24 mouse cellular contexts compared by ENCODE assay signal in the genomic region with DNA sequence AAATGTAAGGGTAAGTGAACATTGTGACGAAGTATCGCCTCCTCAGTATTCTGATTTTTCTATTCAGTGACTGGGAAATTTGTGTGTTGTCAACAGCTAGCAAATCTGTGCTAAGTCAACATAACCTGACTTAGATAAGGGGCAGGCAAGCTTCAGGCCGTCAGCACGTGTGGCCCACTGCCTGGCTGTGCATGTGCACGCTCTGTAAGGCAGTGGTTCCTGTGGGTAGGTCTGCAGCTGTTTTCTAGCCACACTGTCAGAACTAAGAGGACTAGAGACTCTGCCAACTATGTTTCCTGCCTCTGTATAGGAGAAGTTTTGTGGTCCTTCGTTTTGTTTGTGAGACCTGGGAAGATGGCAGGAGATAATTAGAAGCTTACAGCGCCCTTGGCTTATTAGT. TPM values are rescaled to one million over a fixed set of nuclear protein-coding genes. Genes with fewer than 3 reads are reported as not detected.
DNase-seq lines count a peak whose midpoint lies in the region; ATAC-seq and TF ChIP-seq lines count a peak whose summit lies in the region.
"Had no signal": no experiment of that assay in that cellular context is flagged by ENCODE, and none has a peak within 500 bp of the region (broad histone marks: within the 10 kb centered on the region; RNA-seq: fewer than 3 reads in every experiment).

No protein-coding gene starts in this region.

- no peak for TF ChIP-seq CTCF in stomach, postnatal 0 days (IDR thresholded peaks at IDR 0.05; ENCODE audit: low read depth)

- H3K27ac ChIP-seq in heart, embryonic 16.5 days (ENCODE audit: low read length) = no peak overlapping the region
- no peak overlapping the region for H3K27ac ChIP-seq in intestine, embryonic 16.5 days (ENCODE audit: low read length)
- H3K27ac ChIP-seq in stomach, postnatal 0 days (replicated peaks) = no peak overlapping the region
- H3K27ac ChIP-seq in forebrain, embryonic 11.5 days (ENCODE audit: low read depth, low read length) = no peak overlapping the region
- H3K27ac ChIP-seq: hindbrain, embryonic 15.5 days; layer of hippocampus, adult 2 months; limb, embryonic 15.5 days; neural tube, embryonic 15.5 days had no signal

- ATAC-seq in heart, embryonic 16.5 days (replicated peaks; ENCODE audit: extremely low read depth, insufficient read depth, low FRiP score) = peak; percentile 67
- ATAC-seq in intestine, embryonic 16.5 days = peak; percentile 57
- peak; percentile 71; the same call in 1 of the 2 replicates for ATAC-seq in stomach, postnatal 0 days (ENCODE audit: low FRiP score, low TSS enrichment)
- ATAC-seq in forebrain, embryonic 11.5 days (replicated peaks; ENCODE audit: low FRiP score) = no peak
- ATAC-seq: activated CD4-positive, CD25-positive, alpha-beta regulatory T cell, adult 4 months; CD4-positive, CD25-positive, alpha-beta regulatory T cell, adult 4 months; forebrain, embryonic 16.5 days; Patski had no signal

- H3K36me3 ChIP-seq in heart, embryonic 16.5 days (ENCODE audit: control insufficient read depth, insufficient read depth) = no peaks in the 10 kb centered on the region
- H3K36me3 ChIP-seq in intestine, embryonic 16.5 days (ENCODE audit: control insufficient read depth, insufficient read depth, low read length) = no peaks in the 10 kb centered on the region
- H3K36me3 ChIP-seq in stomach, postnatal 0 days (ENCODE audit: control insufficient read depth, insufficient read depth, low read length) = no peaks in the 10 kb centered on the region
- no peaks in the 10 kb centered on the region for H3K36me3 ChIP-seq in forebrain, embryonic 11.5 days (ENCODE audit: control insufficient read depth, insufficient read depth, low read length)
- H3K36me3 ChIP-seq: hindbrain, embryonic 15.5 days; limb, embryonic 15.5 days; neural tube, embryonic 15.5 days had no signal

- no peaks in the 10 kb centered on the region for H3K27me3 ChIP-seq in heart, embryonic 16.5 days (ENCODE audit: control insufficient read depth, insufficient read depth, low read length)
- H3K27me3 ChIP-seq in intestine, embryonic 16.5 days (replicated peaks; ENCODE audit: control insufficient read depth, insufficient read depth, low read length) = no peaks in the 10 kb centered on the region
- H3K27me3 ChIP-seq in stomach, postnatal 0 days (ENCODE audit: control insufficient read depth, insufficient read depth, low read length) = no peaks in the 10 kb centered on the region
- no peaks in the 10 kb centered on the region for H3K27me3 ChIP-seq in forebrain, embryonic 11.5 days (ENCODE audit: control insufficient read depth, insufficient read depth, low read length)
- H3K27me3 ChIP-seq: hindbrain, embryonic 15.5 days; limb, embryonic 15.5 days; megakaryocyte, embryonic 14.5 days; neural tube, embryonic 15.5 days; Patski had no signal

- no peaks in the 10 kb centered on the region for H3K9me3 ChIP-seq in heart, embryonic 16.5 days (replicated peaks; ENCODE audit: control insufficient read depth, low read length)
- no peaks in the 10 kb centered on the region; the same call in 1 of the 2 replicates for H3K9me3 ChIP-seq in intestine, embryonic 16.5 days (ENCODE audit: control insufficient read depth, low read length)
- H3K9me3 ChIP-seq in stomach, postnatal 0 days (ENCODE audit: control insufficient read depth, low read length) = no peaks in the 10 kb centered on the region
- H3K9me3 ChIP-seq in forebrain, embryonic 11.5 days (ENCODE audit: control insufficient read depth, low read length) = no peaks in the 10 kb centered on the region
- H3K9me3 ChIP-seq: hindbrain, embryonic 15.5 days; limb, embryonic 15.5 days; megakaryocyte, embryonic 14.5 days; neural tube, embryonic 15.5 days had no signal

- no peak for DNase-seq in heart, postnatal 36 days
- DNase-seq in stomach, postnatal 0 days (ENCODE audit: low spot score) = no peak
- DNase-seq in thymus, postnatal 36 days = peak; percentile 33 to 65
- no peak for DNase-seq in cerebellum, postnatal 36 days
- no peak for DNase-seq in forebrain, embryonic 11.5 days (ENCODE audit: low spot score)
- DNase-seq: adrenal gland, postnatal 10 days; cerebellum, adult 9-11 months; embryo, embryonic 11 days; heart, postnatal 10 days; kidney, adult 11 months; kidney, postnatal 10 days; midbrain, embryonic 14.5 days; right cerebral cortex, postnatal 25 days had no signal

- no peak for TF ChIP-seq EP300 in stomach, postnatal 0 days (optimal IDR thresholded peaks at IDR 0.05)

- intact Hi-C loops in heart, postnatal 36 days (cut with DNase I) = no loop called here

- no peak overlapping the region for H3K9ac ChIP-seq in heart, embryonic 16.5 days (ENCODE audit: low read length)
- H3K9ac ChIP-seq in intestine, embryonic 16.5 days (ENCODE audit: low read depth, low read length) = no peak overlapping the region
- H3K9ac ChIP-seq in stomach, postnatal 0 days (ENCODE audit: low read length) = no peak overlapping the region
- no peak overlapping the region for H3K9ac ChIP-seq in forebrain, embryonic 11.5 days (ENCODE audit: low read length)
- H3K9ac ChIP-seq: hindbrain, embryonic 15.5 days; limb, embryonic 15.5 days; neural tube, embryonic 15.5 days had no signal

- 55% methylated on average over 7 of the region's 7 CpGs for WGBS in heart, embryonic 16.5 days
- 72% methylated on average over 7 of the region's 7 CpGs for WGBS in intestine, embryonic 16.5 days
- 76% methylated on average over 7 of the region's 7 CpGs for WGBS in stomach, postnatal 0 days
- WGBS in forebrain, embryonic 11.5 days = 90% methylated on average over 7 of the region's 7 CpGs

- no peak overlapping the region for H3K4me3 ChIP-seq in heart, embryonic 16.5 days (ENCODE audit: low read length)
- no peak overlapping the region for H3K4me3 ChIP-seq in intestine, embryonic 16.5 days (ENCODE audit: low read length)
- H3K4me3 ChIP-seq in stomach, postnatal 0 days (ENCODE audit: low read depth, low read length) = no peak overlapping the region
- no peak overlapping the region for H3K4me3 ChIP-seq in forebrain, embryonic 11.5 days (ENCODE audit: low read depth, low read length)
- H3K4me3 ChIP-seq: hindbrain, embryonic 15.5 days; layer of hippocampus, adult 2 months; limb, embryonic 15.5 days; megakaryocyte, embryonic 14.5 days; neural tube, embryonic 15.5 days had no signal

- no peak overlapping the region for H3K4me2 ChIP-seq in heart, embryonic 16.5 days (ENCODE audit: low read depth, low read length)
- H3K4me2 ChIP-seq in intestine, embryonic 16.5 days (ENCODE audit: low read depth, low read length) = no peak overlapping the region
- no peak overlapping the region for H3K4me2 ChIP-seq in stomach, postnatal 0 days (replicated peaks; ENCODE audit: low read depth)
- no peak overlapping the region for H3K4me2 ChIP-seq in forebrain, embryonic 11.5 days (ENCODE audit: low read depth, low read length, severe bottlenecking)
- H3K4me2 ChIP-seq: hindbrain, embryonic 15.5 days; limb, embryonic 15.5 days; neural tube, embryonic 15.5 days had no signal

- peaks cover 7% of the 10 kb centered on the region; the same call in 1 of the 2 replicates for H3K4me1 ChIP-seq in heart, embryonic 16.5 days (ENCODE audit: control insufficient read depth, insufficient read depth, low read length)
- H3K4me1 ChIP-seq in intestine, embryonic 16.5 days (ENCODE audit: control insufficient read depth, insufficient read depth, low read length) = no peaks in the 10 kb centered on the region
- no peaks in the 10 kb centered on the region for H3K4me1 ChIP-seq in stomach, postnatal 0 days (replicated peaks; ENCODE audit: control insufficient read depth, insufficient read depth)
- H3K4me1 ChIP-seq in forebrain, embryonic 11.5 days (replicated peaks; ENCODE audit: control insufficient read depth, insufficient read depth, low read length) = no peaks in the 10 kb centered on the region
- H3K4me1 ChIP-seq: hindbrain, embryonic 15.5 days; limb, embryonic 15.5 days; megakaryocyte, embryonic 14.5 days; neural tube, embryonic 15.5 days had no signal

RNA-seq across cellular contexts. Expression of gene Atp1b1, which starts 31.9 kb away (rescaled TPM):
- polyA plus RNA-seq in heart, embryonic 16.5 days (2015; fragmentation: Nextera tagmentation; extraction: Ambion mirVana) = 298 and 306 TPM in 2 replicates
- 100 to 1,000 TPM; 382 to 399 TPM for total RNA-seq in heart, postnatal 36 days (2021)
- polyA plus RNA-seq in intestine, embryonic 16.5 days (2015; fragmentation: Nextera tagmentation; extraction: Ambion mirVana) = 184 and 199 TPM in 2 replicates
- polyA plus RNA-seq in stomach, postnatal 0 days (2015; fragmentation: Nextera tagmentation; extraction: Ambion mirVana) = 213 and 222 TPM in 2 replicates
- 14.3 and 17.8 TPM in 2 replicates for polyA plus RNA-seq in forebrain, embryonic 11.5 days (2014; fragmentation: Nextera tagmentation; extraction: Ambion mirVana)

Comparison
In these comparisons a context has a peak if more than half of its experiments do, and no peak if none do; other contexts are left out.
1. DNase-seq: peak in thymus, postnatal 36 days (2 of 2); none in heart, postnatal 36 days (0 of 2), stomach, postnatal 0 days (single experiment), cerebellum, postnatal 36 days (0 of 2) and forebrain, embryonic 11.5 days (single experiment).